Mouse (Mus musculus) forelimb bud, embryonic 11.5 days (tissue): ENCODE measurements around the gene Gjb5.

Experiments
- DNase-seq: peaks from one replicate; pipeline ENCODE4 v3.0.0-alpha.2; 2012; ENCODE audit warnings: low read depth, low spot score

Gene Gjb5

GRCm38 (mm10) chr4:127358018-127358417 lies at the start of gene Gjb5:
TSS of gene Gjb5 (minus strand) at chr4:127358181.
- no peak for DNase-seq

- no peak for DNase-seq
Measured at GRCm38 (mm10) chr4:127402614-127403013, 44.6 kb upstream of the Gjb5 start.

- no peak for DNase-seq
Measured at GRCm38 (mm10) chr4:127402166-127402565, 44.2 kb upstream of the Gjb5 start.

- DNase-seq = no peak
Measured at GRCm38 (mm10) chr4:127400165-127401145, 42.5 kb upstream of the Gjb5 start.

GRCm38 (mm10) chr4:127395591-127395990 lies 37.6 kb upstream of the Gjb5 start:
- no peak for DNase-seq

- DNase-seq = no peak
Measured at GRCm38 (mm10) chr4:127389645-127390044, 31.7 kb upstream of the Gjb5 start.

- DNase-seq = no peak
Measured at GRCm38 (mm10) chr4:127377344-127377743, 19.4 kb upstream of the Gjb5 start.

- no peak for DNase-seq
Measured at GRCm38 (mm10) chr4:127375541-127376177, 17.7 kb upstream of the Gjb5 start.

GRCm38 (mm10) chr4:127374645-127375044 lies 16.7 kb upstream of the Gjb5 start:
- DNase-seq = no peak

- no peak for DNase-seq
Measured at GRCm38 (mm10) chr4:127373491-127373890, 15.5 kb upstream of the Gjb5 start.

- DNase-seq = no peak
Measured at GRCm38 (mm10) chr4:127371546-127371945, 13.6 kb upstream of the Gjb5 start.

GRCm38 (mm10) chr4:127370447-127370846 lies 12.5 kb upstream of the Gjb5 start:
- no peak for DNase-seq

GRCm38 (mm10) chr4:127368379-127368973 lies 10.5 kb upstream of the Gjb5 start:
- peak; percentile 62 for DNase-seq

- no peak for DNase-seq
Measured at GRCm38 (mm10) chr4:127365834-127366233, 7.9 kb upstream of the Gjb5 start.

- DNase-seq = peak; percentile 39
Measured at GRCm38 (mm10) chr4:127365433-127365832, 7.5 kb upstream of the Gjb5 start.

GRCm38 (mm10) chr4:127364431-127364830 lies 6.5 kb upstream of the Gjb5 start:
- no peak for DNase-seq

- DNase-seq = no peak
Measured at GRCm38 (mm10) chr4:127363331-127363730, 5.3 kb upstream of the Gjb5 start.

- DNase-seq = no peak
Measured at GRCm38 (mm10) chr4:127362520-127362919, 4.5 kb upstream of the Gjb5 start.

GRCm38 (mm10) chr4:127354506-127355485 lies 3.2 kb downstream of the Gjb5 start:
- no peak for DNase-seq

- no peak for DNase-seq
Measured at GRCm38 (mm10) chr4:127353951-127354438, 4.0 kb downstream of the Gjb5 start, which contains the start of gene Gjb4. TSS of gene Gjb4 (minus strand) at chr4:127354081.

GRCm38 (mm10) chr4:127352594-127352993 lies 5.4 kb downstream of the Gjb5 start:
- no peak for DNase-seq
